Mouse (Mus musculus) midbrain, embryonic 16.5 days (tissue): ENCODE measurements around the gene Dmd. TPM values are rescaled to one million over a fixed set of nuclear protein-coding genes. Genes with fewer than 3 reads are reported as not detected.

Experiments
- ATAC-seq: fragments of 200-750 bp; cut with Nextera tagmentation; 2 replicates; pipeline ENCODE4 v1.8.0; 2017; ENCODE audit warnings: moderate TSS enrichment
- H3K27ac ChIP-seq: fragments of 300-500 bp; sonication (generic); 2 replicates; pipeline ENCODE4 v1.5.1; 2014; ENCODE audit warnings: mild to moderate bottlenecking, low read length, mixed read lengths
- H3K27me3 ChIP-seq: fragments of 300-500 bp; sonication (generic); 2 replicates; pipeline ENCODE4 v1.6.1; 2014; ENCODE audit warnings: low read depth, low read length, mixed read lengths; ENCODE audit not compliant: control insufficient read depth, insufficient read depth
- H3K36me3 ChIP-seq: fragments of 300-500 bp; sonication (generic); 2 replicates; pipeline ENCODE4 v1.6.1; 2014; ENCODE audit warnings: mild to moderate bottlenecking, low read length, moderate library complexity, mixed read lengths; ENCODE audit not compliant: control insufficient read depth, insufficient read depth
- H3K4me1 ChIP-seq: fragments of 300-500 bp; sonication (generic); 2 replicates; pipeline ENCODE4 v1.6.1; 2014; ENCODE audit warnings: mild to moderate bottlenecking, low read length, mixed read lengths; ENCODE audit not compliant: control insufficient read depth, insufficient read depth
- H3K4me2 ChIP-seq: fragments of 300-500 bp; sonication (generic); 2 replicates; pipeline ENCODE4 v1.6.1; 2014; ENCODE audit warnings: mild to moderate bottlenecking, low read length, mixed read lengths
- H3K4me3 ChIP-seq: fragments of 300-500 bp; sonication (generic); 2 replicates; pipeline ENCODE4 v1.5.1; 2014; ENCODE audit warnings: low read depth, mild to moderate bottlenecking, low read length, moderate library complexity, mixed read lengths
- H3K9ac ChIP-seq: fragments of 300-500 bp; sonication (generic); 2 replicates; pipeline ENCODE4 v1.6.1; 2014; ENCODE audit warnings: low read depth, low read length, mixed read lengths
- H3K9me3 ChIP-seq: fragments of 300-500 bp; sonication (generic); replicated peaks from 2 replicates; pipeline ENCODE4 v1.6.1; 2014; ENCODE audit warnings: mild to moderate bottlenecking, low read length, mixed read lengths; ENCODE audit not compliant: control insufficient read depth, poor library complexity, severe bottlenecking
- WGBS: fragments of 180-500 bp; shearing (Covaris S2); extraction: QIAGEN DNeasy Blood & Tissue Kit; methylation state at CpG from one replicate; pipeline ENCODE4 v1.1.7; 2014; 5-methylcytosine and 5-hydroxymethylcytosine counted together
- polyA plus RNA-seq: library from polyadenylated mRNA; unstranded; fragments of >200 nt; fragmentation: Nextera tagmentation; extraction: Ambion mirVana; gene quantifications from 2 replicates; pipeline ENCODE4 v1.2.1, GENCODE M21; 2015

The Dmd gene
- polyA plus RNA-seq, 1 experiment from 2014 or later: 26.6 TPM

- peak overlapping the region; percentile 51 for H3K4me3 ChIP-seq
- peak overlapping the region; percentile 66 for H3K9ac ChIP-seq
- no peaks in the 10 kb centered on the region for H3K4me1 ChIP-seq
- H3K4me2 ChIP-seq: peak overlapping the region; percentile 69
- 26% methylated on average over 36 of the region's 47 CpGs for WGBS
- no peaks in the 10 kb centered on the region for H3K27me3 ChIP-seq
- no peaks in the 10 kb centered on the region for H3K9me3 ChIP-seq
- H3K27ac ChIP-seq: peak overlapping the region; percentile 32
- H3K36me3 ChIP-seq: no peaks in the 10 kb centered on the region
- peak; percentile 87 for ATAC-seq
These were observed 2099.8 kb downstream of the Dmd start for GRCm38 (mm10) chrX:85048141-85049110.

DNA sequence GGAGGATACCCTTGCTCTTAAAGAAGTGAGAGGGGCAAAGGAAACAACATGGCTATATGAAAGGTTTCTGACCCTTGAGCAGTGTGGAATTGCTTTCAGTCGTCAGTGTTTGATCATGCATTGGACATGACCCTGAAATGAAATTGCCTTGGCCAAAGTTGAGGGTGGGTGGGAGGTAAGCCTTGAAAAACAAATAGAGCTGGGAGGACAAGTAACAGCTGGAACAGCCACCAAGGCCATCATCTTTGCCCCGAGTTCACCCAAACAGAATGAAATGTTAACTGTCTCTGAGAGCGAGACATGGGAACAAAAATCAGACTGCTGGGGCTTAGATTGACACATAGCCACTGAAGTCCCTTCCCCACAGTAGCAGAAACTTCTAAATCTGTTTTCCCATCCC, 2100.9 kb downstream of the Dmd start:
- no peak for ATAC-seq
- 33% methylated on average over 3 of the region's 3 CpGs for WGBS
- Histone ChIP-seq H3K4me1 (no peaks in the 10 kb centered on the region), H3K9ac (no peak overlapping the region), H3K36me3 (no peaks in the 10 kb centered on the region), H3K27me3 (no peaks in the 10 kb centered on the region), H3K27ac (no peak overlapping the region), H3K9me3 (no peaks in the 10 kb centered on the region), H3K4me2 (peak overlapping the region; percentile 69), H3K4me3 (peak overlapping the region; percentile 51)

DNA sequence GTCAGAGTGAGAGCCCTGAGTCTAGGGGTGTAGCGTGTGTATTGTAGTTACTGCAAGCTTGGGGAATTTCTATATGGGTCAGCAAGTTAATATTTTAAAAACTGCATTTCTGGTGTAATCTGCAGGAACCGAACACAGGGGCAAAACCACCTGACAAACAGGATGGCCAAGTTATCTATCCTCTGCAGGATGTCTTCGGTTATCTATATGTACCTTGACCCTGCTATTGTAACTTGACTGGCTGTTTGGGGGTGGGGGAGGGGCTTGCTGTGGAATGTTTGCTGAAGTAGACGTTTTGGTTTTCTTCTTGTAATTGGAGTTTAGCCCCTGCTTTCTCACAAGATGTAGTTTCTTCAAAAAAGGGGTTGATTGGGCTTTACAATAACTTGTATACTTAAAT, 2124.9 kb downstream of the Dmd start:
- no peak for ATAC-seq
- Histone ChIP-seq H3K9me3 (no peaks in the 10 kb centered on the region), H3K4me1 (no peaks in the 10 kb centered on the region), H3K27ac (no peak overlapping the region), H3K36me3 (no peaks in the 10 kb centered on the region), H3K27me3 (no peaks in the 10 kb centered on the region), H3K4me2 (no peak overlapping the region), H3K4me3 (no peak overlapping the region), H3K9ac (no peak overlapping the region)
- 69% methylated on average over 4 of the region's 4 CpGs for WGBS

GRCm38 (mm10) chrX:85076845-85077244, 2128.2 kb downstream of the Dmd start:
- Histone ChIP-seq H3K9me3 (no peaks in the 10 kb centered on the region), H3K4me3 (no peak overlapping the region), H3K27me3 (no peaks in the 10 kb centered on the region), H3K36me3 (no peaks in the 10 kb centered on the region), H3K27ac (no peak overlapping the region), H3K4me2 (no peak overlapping the region), H3K4me1 (no peaks in the 10 kb centered on the region), H3K9ac (no peak overlapping the region)
- 88% methylated on average over 1 of the region's 1 CpGs for WGBS
- ATAC-seq: no peak

DNA sequence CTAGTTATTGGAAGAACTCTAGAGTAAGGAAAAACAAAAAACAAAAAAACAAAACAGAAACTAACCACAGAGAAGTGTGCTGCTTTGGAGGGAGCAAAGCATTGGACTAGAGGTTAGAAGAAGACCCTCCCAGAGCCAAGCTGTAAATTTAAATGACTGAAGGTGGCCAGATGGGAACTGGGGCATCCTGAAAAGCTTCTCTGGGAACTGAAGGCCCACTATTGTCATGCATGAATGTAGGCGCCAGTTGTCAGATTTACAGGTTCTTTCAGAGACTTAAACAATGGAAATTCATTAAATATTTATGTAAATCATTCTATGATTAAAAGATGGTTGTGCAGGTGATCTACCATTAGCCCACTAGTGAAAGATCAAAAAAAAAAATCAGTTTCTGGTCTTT, 2128.9 kb downstream of the Dmd start:
- ATAC-seq: no peak
- no peaks in the 10 kb centered on the region for H3K4me1 ChIP-seq
- no peak overlapping the region for H3K27ac ChIP-seq
- H3K4me3 ChIP-seq: no peak overlapping the region
- H3K9ac ChIP-seq: no peak overlapping the region
- no peak overlapping the region for H3K4me2 ChIP-seq
- no peaks in the 10 kb centered on the region for H3K27me3 ChIP-seq
- WGBS: 26% methylated on average over 1 of the region's 1 CpGs
- H3K9me3 ChIP-seq: no peaks in the 10 kb centered on the region
- no peaks in the 10 kb centered on the region for H3K36me3 ChIP-seq

- no peaks in the 10 kb centered on the region for H3K36me3 ChIP-seq
- no peak for ATAC-seq
- H3K9me3 ChIP-seq: no peaks in the 10 kb centered on the region
- H3K4me2 ChIP-seq: no peak overlapping the region
- no peaks in the 10 kb centered on the region for H3K4me1 ChIP-seq
- H3K27me3 ChIP-seq: no peaks in the 10 kb centered on the region
- WGBS: 71% methylated on average over 2 of the region's 2 CpGs
- no peak overlapping the region for H3K27ac ChIP-seq
- H3K9ac ChIP-seq: no peak overlapping the region
- H3K4me3 ChIP-seq: no peak overlapping the region
These were observed 2130.5 kb downstream of the Dmd start for GRCm38 (mm10) chrX:85079174-85079573.

DNA sequence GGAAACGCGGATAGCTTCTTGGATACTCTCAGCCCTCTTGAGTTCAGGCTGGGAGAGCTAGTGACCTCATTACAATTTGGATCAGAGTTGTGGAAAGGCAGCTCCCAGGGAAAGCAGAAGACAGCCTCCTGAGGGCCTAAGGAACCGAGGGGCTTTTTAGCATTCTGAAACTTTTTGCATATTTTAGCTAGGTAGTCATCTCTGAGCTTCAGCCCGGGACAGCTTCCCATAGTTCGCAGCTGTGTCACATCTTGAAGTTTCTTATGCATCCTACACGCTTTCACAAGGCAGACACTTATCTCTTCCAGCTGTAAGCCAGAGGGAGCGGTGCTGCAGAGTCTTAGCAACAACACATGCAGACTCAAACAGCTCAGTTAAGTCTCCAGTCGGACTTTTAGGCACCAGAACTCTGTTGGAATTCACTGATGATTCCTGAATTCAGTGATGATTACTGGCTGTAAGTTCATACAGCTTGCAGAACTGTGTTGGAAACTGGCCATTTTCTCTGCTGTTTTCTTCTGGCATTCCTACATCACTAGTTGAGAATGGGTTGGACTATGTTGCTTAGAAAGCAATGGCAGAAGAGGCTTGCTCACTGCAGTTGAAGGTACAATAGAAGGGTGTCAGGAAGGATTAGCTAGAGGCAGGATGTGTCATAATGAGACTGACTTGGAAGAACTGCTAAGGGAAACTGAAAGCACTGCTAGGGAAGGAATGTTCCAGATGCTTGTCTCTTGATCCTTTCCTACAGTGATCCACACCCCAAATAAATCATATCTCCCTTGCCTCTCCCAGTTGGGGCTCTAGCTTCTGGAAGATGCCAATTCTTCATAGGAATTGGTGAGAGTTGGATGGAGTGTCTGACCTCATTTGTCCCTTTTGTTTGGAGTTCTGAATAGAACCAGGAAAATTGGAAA, 2135.8 kb downstream of the Dmd start:
- no peak for ATAC-seq
- Histone ChIP-seq H3K27ac (no peak overlapping the region), H3K9ac (no peak overlapping the region), H3K36me3 (no peaks in the 10 kb centered on the region), H3K4me3 (no peak overlapping the region), H3K9me3 (no peaks in the 10 kb centered on the region), H3K4me2 (no peak overlapping the region), H3K27me3 (no peaks in the 10 kb centered on the region), H3K4me1 (no peaks in the 10 kb centered on the region)
- WGBS: 56% methylated on average over 8 of the region's 8 CpGs

DNA sequence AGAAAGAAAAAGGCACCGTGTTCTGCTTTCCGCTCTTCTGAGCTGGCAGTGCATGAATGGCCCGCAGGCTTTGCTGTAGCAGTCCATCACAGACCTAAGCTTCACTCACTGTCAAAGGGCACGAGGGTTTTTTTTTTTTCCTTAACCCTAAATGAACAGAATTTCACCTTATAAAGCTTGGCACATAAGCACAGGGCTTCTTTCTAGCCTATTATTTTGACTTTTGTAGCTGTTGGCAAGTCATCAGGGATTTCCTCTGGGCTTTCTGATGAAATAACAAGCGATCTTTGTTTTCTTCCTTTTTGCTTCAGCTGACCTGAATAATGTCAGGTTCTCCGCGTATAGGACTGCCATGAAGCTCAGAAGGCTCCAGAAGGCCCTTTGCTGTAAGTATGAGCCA, 2140.8 kb downstream of the Dmd start:
- Histone ChIP-seq H3K27me3 (no peaks in the 10 kb centered on the region), H3K36me3 (no peaks in the 10 kb centered on the region), H3K4me1 (no peaks in the 10 kb centered on the region), H3K4me2 (no peak overlapping the region), H3K9me3 (no peaks in the 10 kb centered on the region), H3K4me3 (no peak overlapping the region), H3K27ac (no peak overlapping the region), H3K9ac (no peak overlapping the region)
- ATAC-seq: no peak; the same call in 1 of the 2 replicates
- 36% methylated on average over 7 of the region's 7 CpGs for WGBS

- ATAC-seq: no peak
- Histone ChIP-seq H3K9ac (no peak overlapping the region), H3K4me2 (no peak overlapping the region)
These were observed 2144.7 kb downstream of the Dmd start for GRCm38 (mm10) chrX:85093354-85093753.

More at GRCm38 (mm10) chrX:85093354-85093753, 2144.7 kb downstream of the Dmd start:
- Histone ChIP-seq H3K36me3 (no peaks in the 10 kb centered on the region), H3K27ac (no peak overlapping the region), H3K4me3 (no peak overlapping the region), H3K27me3 (no peaks in the 10 kb centered on the region), H3K9me3 (no peaks in the 10 kb centered on the region), H3K4me1 (no peaks in the 10 kb centered on the region)
